Mouse (Mus musculus) MEL (cell line): ENCODE data around the gene Slc9c1. TPM values are rescaled to one million over a fixed set of nuclear protein-coding genes. Genes with fewer than 3 reads are reported as not detected.

ENCODE experiments used
- DNase-seq: peaks from one replicate; pipeline ENCODE4 v3.0.0; 2011; ENCODE audit warnings: low read depth, low spot score
- H3K27ac ChIP-seq: 2 replicates; pipeline ENCODE4 v1.5.1; 2012; ENCODE audit warnings: low read depth, mild to moderate bottlenecking, control low read depth, low read length, moderate library complexity; ENCODE audit not compliant: control insufficient read depth
- H3K27me3 ChIP-seq, 2 experiments: fragments of 150-350 bp in 1 of 2; sonication (generic) in 1 of 2; 2 replicates each; pipeline ENCODE4 v1.6.1; 2012; ENCODE audit warnings: low read length in 2 of 2, mild to moderate bottlenecking in 2 of 2, improper control_type of control experiment in 1 of 2, moderate library complexity in 1 of 2; ENCODE audit not compliant: insufficient read depth in 2 of 2, control insufficient read depth in 1 of 2
- H3K36me3 ChIP-seq, 2 experiments: 2 replicates each; pipeline ENCODE4 v1.6.1; 2012 to 2014; ENCODE audit warnings: low read length in 2 of 2, improper control_type of control experiment in 1 of 2, inconsistent platforms in 1 of 2, mild to moderate bottlenecking in 1 of 2; ENCODE audit not compliant: insufficient read depth in 2 of 2, control insufficient read depth in 1 of 2
- H3K4me1 ChIP-seq, 2 experiments: fragments of 150-350 bp in 1 of 2; sonication (generic) in 1 of 2; 2 replicates each; pipeline ENCODE4 v1.6.1; 2012; ENCODE audit warnings: low read length in 2 of 2, improper control_type of control experiment in 1 of 2, mild to moderate bottlenecking in 1 of 2; ENCODE audit not compliant: insufficient read depth in 2 of 2, control insufficient read depth in 1 of 2
- H3K4me3 ChIP-seq, 2 experiments: fragments of 150-350 bp in 1 of 2; sonication (generic) in 1 of 2; 2 replicates each; pipeline ENCODE4 v1.5.1; 2012; ENCODE audit warnings: low read depth in 2 of 2, low read length in 2 of 2, mild to moderate bottlenecking in 2 of 2, moderate library complexity in 2 of 2, control low read depth in 1 of 2, improper control_type of control experiment in 1 of 2; ENCODE audit not compliant: control insufficient read depth in 1 of 2, insufficient read depth in 1 of 2
- H3K79me2 ChIP-seq: 2 replicates; pipeline ENCODE4 v1.6.1; 2012; ENCODE audit warnings: mild to moderate bottlenecking, low read length, moderate library complexity; ENCODE audit not compliant: control insufficient read depth, poor library complexity, insufficient read depth
- H3K9ac ChIP-seq: 2 replicates; pipeline ENCODE4 v1.6.1; 2012; ENCODE audit warnings: low read depth, mild to moderate bottlenecking, control low read depth, low read length, moderate library complexity; ENCODE audit not compliant: control insufficient read depth, poor library complexity, severe bottlenecking
- H3K9me3 ChIP-seq: fragments of 150-350 bp; sonication (generic); replicated peaks from 2 replicates; pipeline ENCODE4 v1.6.1; 2012; ENCODE audit warnings: mild to moderate bottlenecking, low read length, improper control_type of control experiment, moderate library complexity; ENCODE audit not compliant: insufficient read depth
- CHD2 ChIP-seq: IDR thresholded peaks from 2 replicates; pipeline ENCODE4 v1.6.1; 2011; ENCODE audit warnings: low read length, improper control_type of control experiment
- CTCF ChIP-seq, 3 experiments: IDR thresholded peaks in 2 of 3; conservative IDR thresholded peaks in 1 of 3; 2 replicates each; pipeline ENCODE4 v1.5.1; 2011 to 2012; ENCODE audit warnings: low read length in 3 of 3, low read depth in 2 of 3, mild to moderate bottlenecking in 2 of 3, improper control_type of control experiment in 1 of 3, inconsistent platforms in 1 of 3, mixed read lengths in 1 of 3, moderate library complexity in 1 of 3; ENCODE audit not compliant: control insufficient read depth in 1 of 3, insufficient read depth in 1 of 3, poor library complexity in 1 of 3, severe bottlenecking in 1 of 3
- GATA1 ChIP-seq: IDR thresholded peaks from 2 replicates; pipeline ENCODE4 v1.6.1; 2011; ENCODE audit warnings: low read depth, low read length, improper control_type of control experiment
- HCFC1 ChIP-seq: IDR thresholded peaks from 2 replicates; pipeline ENCODE4 v1.6.1; 2012; ENCODE audit warnings: low read depth, mild to moderate bottlenecking, inconsistent platforms, low read length, improper control_type of control experiment, moderate library complexity
- JUND ChIP-seq: IDR thresholded peaks from 2 replicates; pipeline ENCODE4 v1.6.1; 2011; ENCODE audit warnings: low read depth, mild to moderate bottlenecking, improper control_type of control experiment, low read length
- KAT2A ChIP-seq: conservative IDR thresholded peaks from 2 replicates; pipeline ENCODE4 v1.6.1; 2012; ENCODE audit warnings: low read depth, low read length, improper control_type of control experiment, inconsistent platforms
- MAX ChIP-seq: IDR thresholded peaks from 2 replicates; pipeline ENCODE4 v1.6.1; 2011; ENCODE audit warnings: low read length, improper control_type of control experiment
- MAZ ChIP-seq: IDR thresholded peaks from 2 replicates; pipeline ENCODE4 v1.6.1; 2012; ENCODE audit warnings: low read depth, mild to moderate bottlenecking, inconsistent platforms, low read length, improper control_type of control experiment
- MEF2A ChIP-seq: IDR thresholded peaks from 2 replicates; pipeline ENCODE4 v1.6.1; 2014; ENCODE audit warnings: low read depth, mild to moderate bottlenecking, inconsistent platforms, low read length, improper control_type of control experiment; ENCODE audit not compliant: poor library complexity, insufficient replicate concordance, severe bottlenecking; ENCODE audit errors: extremely low read depth
- MXI1 ChIP-seq: IDR thresholded peaks from 2 replicates; pipeline ENCODE4 v1.6.1; 2011; ENCODE audit warnings: mild to moderate bottlenecking, low read depth, low read length, improper control_type of control experiment
- MYC ChIP-seq: IDR thresholded peaks from 2 replicates; pipeline ENCODE4 v1.6.1; 2011; ENCODE audit warnings: low read depth, mild to moderate bottlenecking, low read length, improper control_type of control experiment, moderate library complexity
- NELFE ChIP-seq: IDR thresholded peaks from 2 replicates; pipeline ENCODE4 v1.6.1; 2011; ENCODE audit warnings: low read depth, low read length, improper control_type of control experiment
- NRF1 ChIP-seq: IDR thresholded peaks from 2 replicates; pipeline ENCODE4 v1.6.1; 2014; ENCODE audit warnings: low read depth, mild to moderate bottlenecking, inconsistent platforms, low read length, improper control_type of control experiment, moderate library complexity; ENCODE audit not compliant: poor library complexity, insufficient read depth, severe bottlenecking
- POLR2A ChIP-seq, 2 experiments: IDR thresholded peaks; 2 replicates each; pipeline ENCODE4 v1.6.1; 2011 to 2012; ENCODE audit warnings: low read length in 2 of 2, mild to moderate bottlenecking in 2 of 2, control low read depth in 1 of 2, improper control_type of control experiment in 1 of 2, low read depth in 1 of 2, moderate library complexity in 1 of 2; ENCODE audit not compliant: control insufficient read depth in 1 of 2, insufficient read depth in 1 of 2, poor library complexity in 1 of 2
- POLR2AphosphoS5 ChIP-seq: IDR thresholded peaks from 2 replicates; pipeline ENCODE4 v1.6.1; 2012; ENCODE audit warnings: low read depth, borderline replicate concordance, mild to moderate bottlenecking, inconsistent platforms, low read length, moderate library complexity, mixed read lengths
- RAD21 ChIP-seq: IDR thresholded peaks from 2 replicates; pipeline ENCODE4 v1.6.1; 2011; ENCODE audit warnings: mild to moderate bottlenecking, low read depth, low read length, improper control_type of control experiment
- RCOR1 ChIP-seq: IDR thresholded peaks from 2 replicates; pipeline ENCODE4 v1.6.1; 2012; ENCODE audit warnings: low read depth, mild to moderate bottlenecking, inconsistent platforms, low read length, improper control_type of control experiment
- SMC3 ChIP-seq: IDR thresholded peaks from 2 replicates; pipeline ENCODE4 v1.6.1; 2011; ENCODE audit warnings: low read depth, low read length, improper control_type of control experiment
- TCF12 ChIP-seq: IDR thresholded peaks from 2 replicates; pipeline ENCODE4 v1.6.1; 2014; ENCODE audit warnings: low read depth, mild to moderate bottlenecking, inconsistent platforms, low read length, improper control_type of control experiment, moderate library complexity
- UBTF ChIP-seq: IDR thresholded peaks from 2 replicates; pipeline ENCODE4 v1.6.1; 2012; ENCODE audit warnings: low read depth, mild to moderate bottlenecking, inconsistent platforms, low read length, improper control_type of control experiment, moderate library complexity, borderline replicate concordance; ENCODE audit not compliant: insufficient read depth
- USF2 ChIP-seq, 2 experiments: IDR thresholded peaks; 2 replicates each; pipeline ENCODE4 v1.6.1; 2011 to 2012; ENCODE audit warnings: improper control_type of control experiment in 2 of 2, low read length in 2 of 2, borderline replicate concordance in 1 of 2, inconsistent platforms in 1 of 2, low read depth in 1 of 2, mild to moderate bottlenecking in 1 of 2; ENCODE audit not compliant: insufficient read depth in 1 of 2
- ZC3H11A ChIP-seq: IDR thresholded peaks from 2 replicates; pipeline ENCODE4 v1.6.1; 2012; ENCODE audit warnings: low read depth, mild to moderate bottlenecking, inconsistent platforms, low read length, improper control_type of control experiment
- ZKSCAN1 ChIP-seq: IDR thresholded peaks from 2 replicates; pipeline ENCODE4 v1.6.1; 2012; ENCODE audit warnings: low read depth, mild to moderate bottlenecking, inconsistent platforms, low read length, improper control_type of control experiment, moderate library complexity
- ZMIZ1 ChIP-seq: IDR thresholded peaks from 2 replicates; pipeline ENCODE4 v1.6.1; 2012; ENCODE audit warnings: low read depth, mild to moderate bottlenecking, inconsistent platforms, low read length, improper control_type of control experiment, moderate library complexity
- ZNF384 ChIP-seq: IDR thresholded peaks from 2 replicates; pipeline ENCODE4 v1.6.1; 2012; ENCODE audit warnings: low read depth, mild to moderate bottlenecking, inconsistent platforms, low read length, improper control_type of control experiment
- polyA plus RNA-seq, 2 experiments: library from polyadenylated mRNA; stranded (reverse) in 1 of 2; unstranded in 1 of 2; fragments of >175 nt in 1 of 2; fragments of >200 nt in 1 of 2; gene quantifications; 2 replicates each; pipeline versions ENCODE4 v1.2.1 to v1.2.4; 2012; ENCODE audit warnings: low replicate concordance in 2 of 2, low read depth in 1 of 2; ENCODE audit not compliant: insufficient read length in 2 of 2, insufficient read depth in 1 of 2, missing spikeins in 1 of 2
- total RNA-seq: library from RNA; depleted of rRNA; stranded (reverse); fragments of 300-350 nt; gene quantifications from 2 replicates; pipeline ENCODE4 v1.2.3, GENCODE M21; 2012

Slc9c1 gene
- total and polyA plus RNA-seq, 3 experiments = not detected

DNA sequence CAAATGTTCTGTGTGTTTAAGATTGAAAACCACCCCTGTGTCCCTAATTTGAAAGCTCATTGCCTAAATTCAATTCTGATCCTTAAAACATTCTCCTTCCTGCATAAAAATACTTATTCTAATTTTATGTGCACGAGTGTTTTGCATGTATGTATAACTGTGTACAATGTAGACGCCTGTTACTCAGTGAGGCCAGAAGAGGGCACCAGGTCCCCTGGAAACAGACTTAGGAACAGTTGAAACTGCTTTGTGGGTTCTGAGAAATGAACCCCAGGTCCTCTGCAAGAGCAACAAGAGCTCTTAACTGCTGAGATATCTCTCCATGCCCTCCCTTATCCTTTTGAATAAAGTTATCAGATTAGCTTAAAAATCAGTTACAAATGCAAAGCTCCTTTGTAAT lies 47.4 kb downstream of the Slc9c1 start:
- H3K4me3 ChIP-seq = no peak overlapping the region
- TF ChIP-seq ZC3H11A (peak; percentile 42), ZNF384 (no peak), RAD21 (peak; percentile 62), POLR2A (IDR thresholded peaks at IDR 0.05; ENCODE audit: control insufficient read depth in 1 of 2, insufficient read depth in 1 of 2, low read depth in 1 of 2, low read length in 2 of 2, poor library complexity in 1 of 2) (no peak), GATA1 (no peak), CTCF (IDR thresholded peaks at IDR 0.05 in 2 of 3, conservative IDR thresholded peaks at IDR 0.05 in 1 of 3; ENCODE audit: control insufficient read depth in 1 of 3, insufficient read depth in 1 of 3, low read depth in 2 of 3, low read length in 3 of 3, poor library complexity in 1 of 3, severe bottlenecking in 1 of 3) (peak; percentile 20 to 68 (median 51); a peak in 5 of 6 replicates), SMC3 (peak; percentile 76), RCOR1 (no peak), MYC (no peak)
- peaks cover 0 to 2% of the 10 kb centered on the region in 2 experiments; a peak in 3 of 4 replicates for H3K27me3 ChIP-seq
- peak; percentile 54 for DNase-seq
- H3K9me3 ChIP-seq = no peaks in the 10 kb centered on the region
- no peaks in the 10 kb centered on the region for H3K79me2 ChIP-seq
- H3K9ac ChIP-seq = no peak overlapping the region
- no peaks in the 10 kb centered on the region for H3K36me3 ChIP-seq
- no peak overlapping the region for H3K27ac ChIP-seq
- H3K4me1 ChIP-seq = no peaks in the 10 kb centered on the region

DNA sequence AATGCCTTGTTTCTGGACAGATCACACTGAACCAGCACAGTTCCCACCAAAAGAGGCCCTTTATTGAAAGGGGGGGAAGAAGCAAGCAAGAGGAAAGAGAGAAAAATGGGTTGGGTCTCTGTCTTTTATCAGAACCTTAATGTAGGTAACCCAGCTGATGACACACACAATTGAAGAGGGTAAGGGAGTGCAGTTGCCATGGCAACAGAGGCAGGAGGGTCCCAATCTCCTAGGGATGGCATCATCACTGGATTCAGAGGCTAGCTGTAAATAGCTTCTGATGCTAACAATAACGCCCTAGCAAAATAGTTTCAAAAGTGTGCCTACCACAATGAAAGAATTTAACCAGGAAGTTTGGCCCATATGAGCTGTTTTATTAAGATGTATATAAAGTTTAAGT lies 58.5 kb downstream of the Slc9c1 start:
- no peak for DNase-seq
- H3K27me3 ChIP-seq = no peaks in the 10 kb centered on the region
- no peak overlapping the region for H3K9ac ChIP-seq
- no peaks in the 10 kb centered on the region for H3K4me1 ChIP-seq
- no peak overlapping the region for H3K27ac ChIP-seq
- H3K4me3 ChIP-seq = no peak overlapping the region
- H3K79me2 ChIP-seq = no peaks in the 10 kb centered on the region
- TF ChIP-seq UBTF (no peak), GATA1 (no peak), MEF2A (no peak), ZKSCAN1 (no peak), KAT2A (no peak), TCF12 (no peak), HCFC1 (no peak), RCOR1 (no peak)
- no peaks in the 10 kb centered on the region for H3K36me3 ChIP-seq
- H3K9me3 ChIP-seq = no peaks in the 10 kb centered on the region

- no peak overlapping the region for H3K27ac ChIP-seq
- no peaks in the 10 kb centered on the region for H3K27me3 ChIP-seq
- no peak overlapping the region for H3K4me3 ChIP-seq
- no peaks in the 10 kb centered on the region for H3K36me3 ChIP-seq
- H3K4me1 ChIP-seq = no peaks in the 10 kb centered on the region
- H3K9me3 ChIP-seq = no peaks in the 10 kb centered on the region
- no peak overlapping the region for H3K9ac ChIP-seq
- DNase-seq = no peak
- H3K79me2 ChIP-seq = no peaks in the 10 kb centered on the region
- TF ChIP-seq NRF1 (no peak), MAX (no peak), USF2 (IDR thresholded peaks at IDR 0.05; ENCODE audit: borderline replicate concordance in 1 of 2, insufficient read depth in 1 of 2, low read depth in 1 of 2, low read length in 2 of 2) (no peak), CHD2 (no peak), MAZ (no peak), ZMIZ1 (no peak), MXI1 (no peak), HCFC1 (no peak), ZNF384 (no peak), POLR2AphosphoS5 (no peak), POLR2A (IDR thresholded peaks at IDR 0.05; ENCODE audit: control insufficient read depth in 1 of 2, insufficient read depth in 1 of 2, low read depth in 1 of 2, low read length in 2 of 2, poor library complexity in 1 of 2) (no peak), RAD21 (no peak), CTCF (IDR thresholded peaks at IDR 0.05 in 2 of 3, conservative IDR thresholded peaks at IDR 0.05 in 1 of 3; ENCODE audit: control insufficient read depth in 1 of 3, insufficient read depth in 1 of 3, low read depth in 2 of 3, low read length in 3 of 3, poor library complexity in 1 of 3, severe bottlenecking in 1 of 3) (no peak), SMC3 (no peak), RCOR1 (no peak), ZKSCAN1 (no peak), JUND (no peak), NELFE (no peak)
Observed at GRCm38 (mm10) chr16:45595494-45595893, 60.4 kb downstream of the Slc9c1 start.
